Mouse (Mus musculus) midbrain, embryonic 11.5 days (tissue): ENCODE measurements around the gene Shc1. TPM values are rescaled to one million over a fixed set of nuclear protein-coding genes. Genes with fewer than 3 reads are reported as not detected.

Experiments
- ATAC-seq: fragments of 200-750 bp; cut with Nextera tagmentation; 2 replicates; pipeline ENCODE4 v1.8.0; 2017; ENCODE audit warnings: moderate TSS enrichment, moderate library complexity; ENCODE audit not compliant: low FRiP score
- DNase-seq: peaks from one replicate; pipeline ENCODE4 v3.0.0; 2015; ENCODE audit warnings: low spot score; ENCODE audit errors: missing footprints
- H3K27ac ChIP-seq: fragments of 300-500 bp; sonication (generic); 2 replicates; pipeline ENCODE4 v1.5.1; 2014; ENCODE audit warnings: low read depth, low read length
- H3K27me3 ChIP-seq: fragments of 300-500 bp; sonication (generic); 2 replicates; pipeline ENCODE4 v1.6.1; 2014; ENCODE audit warnings: mild to moderate bottlenecking, low read length, moderate library complexity, mixed read lengths; ENCODE audit not compliant: control insufficient read depth, insufficient read depth
- H3K36me3 ChIP-seq: fragments of 300-500 bp; sonication (generic); 2 replicates; pipeline ENCODE4 v1.6.1; 2014; ENCODE audit warnings: mild to moderate bottlenecking, low read length, moderate library complexity, mixed read lengths; ENCODE audit not compliant: control insufficient read depth, insufficient read depth
- H3K4me1 ChIP-seq: fragments of 300-500 bp; sonication (generic); 2 replicates; pipeline ENCODE4 v1.6.1; 2014; ENCODE audit warnings: low read length; ENCODE audit not compliant: control insufficient read depth, insufficient read depth
- H3K4me2 ChIP-seq: fragments of 300-500 bp; sonication (generic); 2 replicates; pipeline ENCODE4 v1.6.1; 2014; ENCODE audit warnings: mild to moderate bottlenecking, moderate library complexity
- H3K4me3 ChIP-seq: fragments of 300-500 bp; sonication (generic); 2 replicates; pipeline ENCODE4 v1.5.1; 2014; ENCODE audit warnings: low read depth, low read length
- H3K9ac ChIP-seq: fragments of 300-500 bp; sonication (generic); 2 replicates; pipeline ENCODE4 v1.6.1; 2014; ENCODE audit warnings: low read length
- H3K9me3 ChIP-seq: fragments of 300-500 bp; sonication (generic); 2 replicates; pipeline ENCODE4 v1.6.1; 2016; ENCODE audit warnings: low read length; ENCODE audit not compliant: control insufficient read depth
- WGBS: fragments of 180-500 bp; shearing (Covaris S2); extraction: QIAGEN DNeasy Blood & Tissue Kit; methylation state at CpG from one replicate; pipeline ENCODE4 v1.1.7; 2014; 5-methylcytosine and 5-hydroxymethylcytosine counted together
- polyA plus RNA-seq: library from polyadenylated mRNA; unstranded; fragments of >200 nt; fragmentation: Nextera tagmentation; extraction: Ambion mirVana; gene quantifications from 2 replicates; pipeline ENCODE4 v1.2.1, GENCODE M21; 2014

Gene Shc1
- polyA plus RNA-seq, 1 experiment from 2014 or later: 23.4 TPM

- DNase-seq (no peak), ATAC-seq (no peak)
- no peaks in the 10 kb centered on the region for H3K27me3 ChIP-seq
- H3K9me3 ChIP-seq: no peaks in the 10 kb centered on the region
- no peak overlapping the region for H3K9ac ChIP-seq
- no peak overlapping the region for H3K4me2 ChIP-seq
- no peak overlapping the region for H3K27ac ChIP-seq
- no peak overlapping the region for H3K4me3 ChIP-seq
- 92% methylated on average over 8 of the region's 8 CpGs for WGBS
- peaks cover 6% of the 10 kb centered on the region; the same call in 1 of the 2 replicates for H3K36me3 ChIP-seq
- peaks cover 20% of the 10 kb centered on the region for H3K4me1 ChIP-seq
Measured at GRCm38 (mm10) chr3:89432606-89433005, 14.4 kb downstream of the Shc1 start.

GRCm38 (mm10) chr3:89434532-89434931, 16.3 kb downstream of the Shc1 start:
- H3K4me2 ChIP-seq: no peak overlapping the region
- H3K36me3 ChIP-seq: peaks cover 6% of the 10 kb centered on the region; the same call in 1 of the 2 replicates
- no peak overlapping the region for H3K27ac ChIP-seq
- no peak overlapping the region for H3K9ac ChIP-seq
- no peak for DNase-seq
- no peaks in the 10 kb centered on the region for H3K9me3 ChIP-seq
- H3K4me3 ChIP-seq: no peak overlapping the region
- H3K27me3 ChIP-seq: no peaks in the 10 kb centered on the region
- peaks cover 20% of the 10 kb centered on the region for H3K4me1 ChIP-seq
- no peak for ATAC-seq
- 84% methylated on average over 11 of the region's 11 CpGs for WGBS

DNA sequence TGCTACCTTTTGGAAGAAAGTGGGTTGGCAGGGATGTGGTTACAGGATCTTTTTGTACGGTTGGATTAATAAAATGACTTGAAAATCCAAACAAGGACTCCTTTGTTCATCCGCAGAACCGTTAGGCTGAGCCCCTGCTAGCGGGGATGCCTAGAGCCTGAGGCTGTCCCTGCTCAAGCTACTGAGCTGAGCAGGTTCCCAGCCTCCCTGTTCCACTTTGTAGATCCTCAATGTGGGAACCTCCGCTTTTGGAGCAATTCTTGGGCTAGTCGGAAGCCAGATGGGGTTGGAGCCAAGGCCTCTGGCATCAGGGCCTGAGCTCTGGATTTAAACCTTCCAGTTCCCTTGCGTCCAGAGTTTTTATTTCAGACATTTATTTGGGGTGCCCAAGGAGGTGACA, 16.8 kb downstream of the Shc1 start:
- 81% methylated on average over 7 of the region's 7 CpGs for WGBS
- Histone ChIP-seq H3K9me3 (no peaks in the 10 kb centered on the region), H3K4me3 (no peak overlapping the region), H3K9ac (no peak overlapping the region), H3K4me2 (no peak overlapping the region), H3K36me3 (peaks cover 6% of the 10 kb centered on the region; the same call in 1 of the 2 replicates), H3K27me3 (no peaks in the 10 kb centered on the region; the same call in 1 of the 2 replicates), H3K27ac (no peak overlapping the region), H3K4me1 (peaks cover 20% of the 10 kb centered on the region)
- ATAC-seq: no peak
- DNase-seq: no peak

- DNase-seq (peak; percentile 94), ATAC-seq (peak; percentile 83)
- Histone ChIP-seq H3K9ac (peak within 1 kb of the TSS; percentile 59), H3K27me3 (no peaks in the 10 kb centered on the region; the same call in 1 of the 2 replicates), H3K27ac (no peak within 1 kb of the TSS), H3K4me3 (peak within 1 kb of the TSS; percentile 40), H3K4me2 (peak within 1 kb of the TSS; percentile 60), H3K4me1 (peaks cover 13% of the 10 kb centered on the region), H3K36me3 (peaks cover 6% of the 10 kb centered on the region; the same call in 1 of the 2 replicates), H3K9me3 (no peaks in the 10 kb centered on the region)
- 3% methylated on average over 16 of the region's 16 CpGs for WGBS
Measured at GRCm38 (mm10) chr3:89436176-89437113, 18.2 kb downstream of the Shc1 start, which contains the start of gene Pbxip1. Pbxip1 (plus strand) TSS chr3:89436706.

DNA sequence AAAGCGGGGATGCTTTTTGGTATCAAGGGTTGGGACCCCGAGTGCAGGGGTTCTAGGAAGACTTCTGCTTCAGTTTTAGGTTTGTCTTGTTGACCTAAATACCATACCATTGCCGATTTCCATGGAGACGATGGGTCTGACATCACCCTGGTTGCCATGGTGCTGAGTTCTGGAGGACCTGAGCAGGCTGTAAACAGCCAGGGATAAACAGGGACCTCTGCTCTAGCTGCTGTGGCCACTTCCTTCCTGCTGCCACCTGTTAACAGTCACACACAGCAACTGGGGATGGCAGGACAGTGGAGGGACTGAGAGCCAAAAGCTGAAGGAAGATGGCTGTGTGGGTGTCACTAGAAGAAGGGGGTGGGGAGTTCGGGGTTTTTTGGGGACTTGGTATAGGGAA, 19.0 kb downstream of the Shc1 start:
- Histone ChIP-seq H3K9ac (peak overlapping the region; percentile 59), H3K9me3 (no peaks in the 10 kb centered on the region), H3K36me3 (peaks cover 6% of the 10 kb centered on the region; the same call in 1 of the 2 replicates), H3K27me3 (no peaks in the 10 kb centered on the region; the same call in 1 of the 2 replicates), H3K4me3 (peak overlapping the region; percentile 40; the same call in 1 of the 2 replicates), H3K4me1 (peaks cover 13% of the 10 kb centered on the region), H3K4me2 (peak overlapping the region; percentile 60), H3K27ac (no peak overlapping the region)
- 18% methylated on average over 5 of the region's 5 CpGs for WGBS
- DNase-seq (peak; percentile 86), ATAC-seq (0 out of 2 replicates have a peak, but pooled peaks have one; percentile 23)

GRCm38 (mm10) chr3:89440691-89441090, 22.4 kb downstream of the Shc1 start:
- H3K4me2 ChIP-seq: no peak overlapping the region
- DNase-seq: no peak
- H3K27me3 ChIP-seq: no peaks in the 10 kb centered on the region; the same call in 1 of the 2 replicates
- 90% methylated on average over 2 of the region's 2 CpGs for WGBS
- no peak for ATAC-seq
- H3K4me1 ChIP-seq: peaks cover 13% of the 10 kb centered on the region
- no peak overlapping the region for H3K4me3 ChIP-seq
- no peak overlapping the region for H3K27ac ChIP-seq
- no peaks in the 10 kb centered on the region for H3K9me3 ChIP-seq
- H3K9ac ChIP-seq: no peak overlapping the region
- H3K36me3 ChIP-seq: no peaks in the 10 kb centered on the region

DNA sequence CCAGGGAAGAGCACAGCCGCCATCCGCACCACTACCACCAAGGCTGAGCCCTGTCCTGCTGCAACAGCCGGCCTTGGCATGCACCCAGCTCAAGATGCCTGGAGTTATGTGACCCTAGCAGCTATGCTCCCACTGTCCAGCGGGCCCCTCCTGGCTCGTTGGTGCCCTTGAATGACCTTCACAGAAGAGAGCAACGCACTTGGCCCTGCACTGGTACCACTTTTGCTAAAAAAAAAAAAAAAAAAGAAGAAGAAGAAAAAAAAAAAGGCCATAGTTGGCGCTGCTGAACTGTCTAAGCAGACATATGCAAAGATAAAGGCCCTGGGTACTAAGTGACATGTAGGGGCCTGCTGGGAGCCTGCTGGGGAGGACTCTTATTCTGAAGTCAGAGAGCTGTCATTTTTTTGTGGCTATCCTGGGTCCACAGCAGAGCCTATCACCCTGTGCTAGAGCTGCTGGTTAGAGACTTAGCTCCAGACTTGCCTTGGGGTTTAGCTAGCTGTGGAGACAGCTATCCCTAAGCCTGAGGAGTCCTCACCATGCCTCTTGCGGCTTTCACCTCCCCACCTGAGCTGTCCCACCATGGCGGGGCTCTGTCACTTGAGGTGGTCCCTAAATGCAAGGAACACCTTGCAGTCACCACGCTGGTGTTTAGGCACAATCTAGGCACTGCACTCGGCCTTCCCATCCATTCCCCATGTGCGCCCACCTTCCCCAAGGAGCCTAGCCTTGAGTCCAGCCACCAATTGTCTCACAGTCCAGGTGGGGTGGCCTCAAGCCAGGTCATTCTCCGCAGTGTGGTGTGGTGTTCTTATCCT, 30.7 kb downstream of the Shc1 start:
- ATAC-seq (peak; percentile 22; the same call in 1 of the 2 replicates), DNase-seq (no peak)
- Histone ChIP-seq H3K27me3 (no peaks in the 10 kb centered on the region), H3K4me3 (no peak overlapping the region), H3K27ac (no peak overlapping the region), H3K9me3 (no peaks in the 10 kb centered on the region), H3K4me1 (no peaks in the 10 kb centered on the region), H3K9ac (no peak overlapping the region), H3K36me3 (no peaks in the 10 kb centered on the region), H3K4me2 (no peak overlapping the region)
- WGBS: 73% methylated on average over 13 of the region's 13 CpGs

DNA sequence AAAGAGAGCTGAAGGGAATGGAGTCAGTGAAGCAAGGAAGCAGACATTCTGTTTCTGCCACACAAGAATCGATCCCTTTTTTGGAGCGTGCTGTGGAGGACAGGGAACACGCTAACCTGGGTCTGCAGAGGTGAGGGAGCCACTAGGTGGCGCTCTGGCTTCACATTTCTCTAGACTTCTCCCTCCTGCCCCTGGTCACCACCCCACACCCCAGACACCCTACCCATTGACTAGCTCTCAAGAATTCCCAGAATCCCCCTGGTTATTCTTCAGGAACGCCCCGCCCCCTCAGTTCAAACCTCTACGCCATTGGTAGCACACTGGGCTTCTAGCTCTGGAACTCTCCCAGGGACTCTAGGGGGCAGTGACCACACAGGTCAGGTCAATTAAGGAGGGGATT, 31.3 kb downstream of the Shc1 start:
- H3K4me2 ChIP-seq: no peak overlapping the region
- ATAC-seq (peak; percentile 44; the same call in 1 of the 2 replicates), DNase-seq (peak; percentile 92)
- H3K9me3 ChIP-seq: no peaks in the 10 kb centered on the region
- no peaks in the 10 kb centered on the region for H3K36me3 ChIP-seq
- no peaks in the 10 kb centered on the region for H3K4me1 ChIP-seq
- 48% methylated on average over 7 of the region's 7 CpGs for whole genome bisulfite sequencing
- H3K27me3 ChIP-seq: no peaks in the 10 kb centered on the region
- H3K4me3 ChIP-seq: no peak overlapping the region
- no peak overlapping the region for H3K27ac ChIP-seq
- H3K9ac ChIP-seq: no peak overlapping the region
